Mouse (Mus musculus) thymus, postnatal 14 days (tissue): ENCODE measurements around the gene Wscd1.

Source experiments
- DNase-seq: peaks from one replicate; pipeline ENCODE4 v3.0.0; 2021

Wscd1 gene

DNA sequence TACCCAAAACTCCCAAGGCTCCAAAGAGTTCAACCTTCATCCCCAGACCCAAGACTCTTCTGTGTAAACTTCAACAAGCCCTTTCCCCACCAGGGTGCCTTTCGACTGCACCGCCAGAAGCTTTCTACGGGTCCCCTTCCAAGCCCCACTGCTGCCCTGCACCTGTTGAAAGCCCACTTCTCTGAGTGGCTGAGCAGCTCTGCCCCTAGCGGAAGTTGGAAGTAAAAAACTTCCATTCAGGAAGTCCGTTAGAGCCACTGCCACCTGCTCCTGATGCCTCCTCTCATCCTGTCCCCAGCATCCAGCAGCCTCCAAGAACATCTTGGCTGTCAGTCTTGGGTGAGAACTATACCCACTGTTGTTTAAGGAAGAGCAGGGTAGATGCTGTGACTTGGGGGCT is at the start of gene Wscd1:
TSS of gene Wscd1 (plus strand) at position 250 of the 400 bp plus-strand sequence.
- DNase-seq: peak; percentile 82

DNA sequence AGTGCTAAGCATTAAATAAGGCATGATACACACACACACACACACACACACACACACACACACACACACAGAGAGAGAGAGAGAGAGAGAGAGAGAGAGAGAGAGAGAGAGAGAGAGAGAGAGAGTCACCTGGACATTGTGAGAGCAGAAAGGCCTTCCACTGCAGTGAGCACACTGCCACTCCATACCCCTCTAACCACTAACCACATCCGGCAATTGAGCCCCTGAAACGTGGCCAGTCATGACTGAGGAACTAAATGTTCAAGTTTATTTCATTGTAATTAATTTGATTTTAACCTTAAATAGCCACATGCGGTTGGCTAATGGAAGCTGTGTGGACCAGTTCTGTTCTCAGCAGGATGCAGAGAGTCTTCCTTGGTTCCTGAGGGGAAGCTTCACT is 21.7 kb upstream of the Wscd1 start:
- DNase-seq: peak; percentile 46

DNA sequence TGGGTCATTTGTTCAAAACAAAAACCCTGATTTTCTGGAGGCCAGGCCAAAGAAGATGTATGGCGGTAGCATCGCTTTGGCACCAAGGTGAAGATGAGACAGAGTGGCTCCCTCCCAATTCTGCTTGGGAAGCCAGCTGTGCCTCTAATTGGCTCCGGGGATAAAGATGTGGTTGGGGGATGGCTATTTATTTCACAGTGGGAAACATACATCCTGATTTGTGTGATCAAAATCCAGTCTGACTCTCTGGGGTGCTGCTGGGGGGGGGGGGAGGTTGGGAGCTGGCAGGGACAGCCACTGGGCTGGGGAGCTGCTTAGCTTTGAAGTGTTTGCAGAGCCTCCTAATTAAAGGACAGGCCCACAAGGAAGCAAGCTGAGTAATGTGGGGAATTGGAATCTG is 20.4 kb upstream of the Wscd1 start:
- no peak for DNase-seq

DNA sequence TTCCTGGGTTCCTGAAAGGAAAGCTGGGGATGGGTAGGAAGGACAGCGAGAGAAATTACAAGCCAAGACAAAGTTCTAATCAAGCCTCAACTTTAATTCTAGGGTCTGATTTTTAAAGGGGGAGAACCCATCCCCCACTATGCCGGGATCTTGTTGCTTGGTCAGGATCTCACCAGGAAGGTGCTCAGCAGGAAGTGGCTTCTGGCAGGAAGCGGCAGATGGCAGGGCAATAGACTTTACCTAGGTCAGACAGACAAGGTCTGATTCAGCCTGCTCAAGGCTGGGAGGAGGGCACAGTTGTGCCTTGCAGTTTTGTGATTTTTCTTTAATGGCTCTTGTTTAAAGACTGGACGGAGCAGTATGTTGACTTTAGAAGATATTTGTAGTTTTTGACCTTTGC is 15.9 kb upstream of the Wscd1 start:
- peak; percentile 59 for DNase-seq

DNA sequence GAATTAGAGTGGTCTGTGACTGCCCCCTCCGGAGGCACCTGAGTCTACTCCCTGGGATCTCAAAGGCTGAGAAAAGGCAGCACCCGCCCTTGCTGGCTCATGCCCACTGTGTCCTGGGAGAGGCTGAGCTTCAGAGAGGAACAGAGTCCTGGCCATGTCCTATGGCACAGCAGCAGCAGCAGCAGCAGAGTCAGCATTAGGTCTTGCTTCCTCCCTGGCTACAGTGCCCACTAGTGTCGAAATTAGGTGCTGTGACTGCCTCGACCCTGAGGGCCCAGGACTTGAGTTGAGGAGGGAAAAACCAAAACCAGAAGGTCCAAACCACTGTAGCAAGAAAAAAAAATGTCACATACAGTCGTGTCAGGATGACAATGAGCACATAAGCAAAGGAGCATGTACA is 12.6 kb upstream of the Wscd1 start:
- peak; percentile 61 for DNase-seq

DNA sequence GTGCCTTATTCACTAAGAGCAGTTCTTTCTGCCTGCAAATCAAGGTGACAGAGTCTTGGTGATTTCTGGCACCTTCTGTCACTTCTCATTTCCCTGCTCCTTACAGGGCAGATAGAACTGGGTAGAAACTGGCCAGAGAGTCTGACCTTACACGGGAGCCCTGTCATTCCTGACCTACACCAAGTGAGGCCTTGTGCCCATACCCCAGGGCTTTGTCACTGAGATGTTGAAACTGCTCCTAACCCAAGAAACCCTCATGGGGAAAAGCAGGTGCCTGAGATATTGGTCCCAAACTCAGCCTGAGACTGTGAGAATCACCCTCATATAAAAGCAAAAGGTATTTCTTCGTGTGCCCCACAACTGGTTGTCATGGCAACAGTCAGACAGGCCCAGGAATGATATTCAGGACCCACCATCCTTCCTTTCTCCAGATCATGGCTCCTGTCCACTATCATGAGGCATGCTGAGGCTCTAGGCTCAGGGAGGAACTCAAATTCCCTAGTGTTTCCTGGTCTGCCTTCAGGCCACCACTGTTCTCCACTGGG is 11.1 kb upstream of the Wscd1 start:
- DNase-seq: no peak

DNA sequence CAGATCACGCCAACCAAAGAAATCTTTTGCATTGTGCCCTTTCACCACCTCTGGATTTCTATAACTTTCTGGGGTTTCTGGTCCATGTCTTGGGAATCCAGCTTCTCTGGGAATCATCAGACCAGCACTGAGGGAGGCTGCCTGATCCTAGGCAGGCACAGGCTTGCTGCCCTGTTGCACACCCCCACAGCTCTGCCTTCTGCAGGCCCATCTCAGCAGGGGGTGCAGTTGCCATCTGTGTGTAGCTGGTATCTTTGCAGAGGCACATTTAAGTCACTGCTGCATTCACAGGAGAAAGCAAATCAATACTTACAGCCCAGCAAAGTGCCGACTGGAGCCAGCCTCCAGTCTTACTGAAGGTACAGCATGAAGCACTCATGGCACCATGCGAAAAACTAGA is 3.8 kb upstream of the Wscd1 start:
- no peak for DNase-seq

DNA sequence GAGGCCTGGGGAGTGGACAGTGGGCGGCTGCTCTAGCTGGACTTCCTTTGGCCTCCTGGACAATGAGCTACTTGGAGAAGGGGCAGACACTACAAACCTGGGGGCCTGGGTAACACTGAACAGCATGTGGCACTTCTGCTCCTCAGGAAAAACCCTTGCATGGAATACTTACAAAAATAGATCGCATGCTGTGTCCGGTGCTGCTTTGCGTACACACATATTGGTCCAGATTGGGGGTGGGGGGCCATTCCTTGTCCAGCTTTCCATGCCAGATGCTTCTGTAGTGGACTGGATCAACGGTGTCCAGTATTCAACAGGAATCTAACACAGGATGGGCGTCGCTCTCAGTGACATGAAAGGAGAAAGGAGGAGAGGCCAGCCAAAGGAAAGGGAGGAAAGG is 2.0 kb upstream of the Wscd1 start:
- no peak for DNase-seq

DNA sequence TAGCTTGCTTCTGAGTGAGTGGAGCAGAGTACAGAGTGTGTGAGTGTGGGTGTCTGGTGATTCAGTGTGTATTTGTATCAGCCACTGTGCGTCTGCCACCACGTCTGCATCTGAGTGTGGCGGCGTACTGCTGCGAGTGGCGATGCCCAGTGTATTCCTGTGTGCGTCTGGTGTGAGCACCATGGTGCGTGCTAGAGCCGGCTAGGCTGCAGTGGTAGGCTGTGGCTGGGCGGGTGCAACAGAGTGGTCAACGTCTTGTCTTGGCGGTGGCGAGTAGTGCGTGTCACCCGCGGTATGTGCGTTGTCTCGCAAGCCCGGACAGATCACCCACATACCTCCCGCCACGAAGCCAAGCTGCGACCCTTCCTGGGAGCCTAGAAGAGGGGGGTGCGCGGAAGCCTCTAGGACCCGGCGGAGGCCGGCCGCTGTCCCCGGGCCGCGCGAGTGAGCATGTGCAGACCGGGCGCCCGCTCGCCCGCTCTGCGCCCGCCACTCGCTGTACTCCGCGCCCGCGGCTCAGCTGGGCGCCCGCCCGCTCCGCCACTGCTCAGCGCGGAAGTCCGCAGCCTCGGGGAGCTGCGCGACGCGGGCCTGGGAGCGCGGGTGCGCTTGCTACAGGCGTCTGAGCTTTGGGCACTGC is 934 bp downstream of the Wscd1 start:
- peak; percentile 76 for DNase-seq

DNA sequence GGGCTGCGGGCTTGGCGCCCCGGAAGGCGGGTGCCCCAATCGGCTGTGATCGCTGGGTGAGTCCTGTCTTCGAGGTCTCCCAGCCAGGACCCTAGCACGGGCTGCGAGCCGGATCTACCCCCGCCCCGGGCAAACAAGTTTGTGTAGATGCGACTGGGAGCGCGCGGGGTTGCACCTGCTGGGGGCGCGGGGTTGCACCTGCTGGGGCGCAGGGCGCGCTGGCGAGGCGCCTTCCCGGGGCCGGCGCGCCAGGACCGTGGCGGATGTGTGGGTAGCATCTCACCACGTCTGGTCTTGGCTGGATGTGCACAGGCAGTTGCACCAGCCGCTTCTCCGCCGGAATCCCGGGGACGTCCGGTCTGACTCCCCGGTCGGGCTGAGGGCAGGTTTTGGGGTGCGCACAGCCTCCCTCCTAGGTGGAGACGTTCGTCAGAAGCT is 1.5 kb downstream of the Wscd1 start:
- DNase-seq: peak; percentile 89

DNA sequence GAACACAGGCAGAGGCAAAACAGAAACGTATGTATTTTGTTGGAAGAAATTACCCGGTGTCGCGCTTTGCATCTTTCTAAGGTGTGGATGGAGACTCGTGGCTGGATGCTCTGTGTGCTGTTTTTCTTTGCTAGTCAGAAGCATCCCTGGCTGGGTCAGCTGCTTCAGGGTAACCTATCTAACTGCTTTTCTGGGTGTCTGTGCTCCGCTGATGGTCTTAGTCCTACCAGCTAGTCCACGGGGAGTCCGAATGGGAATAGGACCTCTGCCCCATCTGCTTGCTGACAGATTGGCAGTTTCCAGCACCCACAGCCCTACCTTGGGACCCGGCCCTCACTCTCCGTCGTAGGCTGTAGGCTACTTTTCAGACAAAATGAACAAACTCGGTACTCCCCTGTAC is 2.0 kb downstream of the Wscd1 start:
- no peak for DNase-seq

DNA sequence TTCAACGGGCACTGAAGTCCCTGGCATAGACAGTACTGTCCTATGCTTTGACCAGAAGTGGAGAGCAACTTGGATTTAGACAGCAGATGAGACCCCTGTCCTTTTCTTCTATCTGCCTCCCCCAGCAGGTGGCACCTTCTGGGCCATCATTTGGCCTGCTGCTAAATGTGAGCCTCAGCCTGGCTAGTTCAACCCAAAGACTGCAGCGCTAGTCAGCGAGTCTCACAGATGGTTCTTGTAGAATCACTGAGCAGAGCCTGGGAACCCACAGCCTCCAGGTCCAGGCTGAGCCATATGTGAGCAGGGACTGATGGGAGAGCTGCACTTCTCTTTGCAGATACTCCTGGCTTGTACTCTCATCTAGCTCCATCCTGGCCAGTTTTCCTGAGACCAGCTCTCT is 2.9 kb downstream of the Wscd1 start:
- no peak for DNase-seq

DNA sequence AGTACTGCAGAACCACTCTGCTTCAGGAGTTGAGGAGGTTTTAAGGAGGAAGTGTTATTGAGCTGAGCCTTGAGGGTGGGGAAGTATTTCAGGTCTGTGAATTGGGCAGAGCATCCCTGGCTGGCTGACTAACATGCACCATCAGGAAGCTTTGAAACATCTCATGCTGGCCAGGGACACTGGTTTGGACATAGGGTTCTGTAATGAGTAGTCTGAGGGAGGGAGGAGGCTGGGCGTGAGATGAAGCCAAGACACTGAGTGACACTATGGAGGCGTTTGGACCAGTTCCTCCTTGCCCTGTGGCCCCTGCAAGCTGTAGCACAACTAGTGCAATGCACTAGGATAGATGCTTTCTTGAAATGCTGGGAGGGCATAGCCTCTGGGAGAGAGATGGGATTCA is 5.4 kb downstream of the Wscd1 start:
- DNase-seq: no peak

DNA sequence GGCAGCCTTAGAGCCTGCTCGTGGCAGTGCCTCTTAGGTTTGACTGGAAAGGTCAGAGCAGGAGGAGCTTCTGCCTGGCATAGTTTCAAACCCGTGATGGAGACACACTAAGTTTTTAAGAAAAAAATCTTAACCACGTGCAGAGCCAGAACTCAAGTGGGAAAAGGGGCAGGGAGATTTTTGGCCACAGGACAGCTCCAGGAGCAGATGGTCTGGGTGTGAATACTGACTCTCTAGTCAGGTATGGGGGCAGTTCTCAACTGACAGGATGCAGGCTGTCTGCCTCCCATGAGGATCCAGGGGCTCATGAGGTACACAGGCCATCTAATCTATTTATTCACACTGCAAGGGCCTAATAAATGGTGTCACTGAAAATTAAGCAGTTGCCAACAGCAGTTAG is 6.6 kb downstream of the Wscd1 start:
- DNase-seq: no peak

DNA sequence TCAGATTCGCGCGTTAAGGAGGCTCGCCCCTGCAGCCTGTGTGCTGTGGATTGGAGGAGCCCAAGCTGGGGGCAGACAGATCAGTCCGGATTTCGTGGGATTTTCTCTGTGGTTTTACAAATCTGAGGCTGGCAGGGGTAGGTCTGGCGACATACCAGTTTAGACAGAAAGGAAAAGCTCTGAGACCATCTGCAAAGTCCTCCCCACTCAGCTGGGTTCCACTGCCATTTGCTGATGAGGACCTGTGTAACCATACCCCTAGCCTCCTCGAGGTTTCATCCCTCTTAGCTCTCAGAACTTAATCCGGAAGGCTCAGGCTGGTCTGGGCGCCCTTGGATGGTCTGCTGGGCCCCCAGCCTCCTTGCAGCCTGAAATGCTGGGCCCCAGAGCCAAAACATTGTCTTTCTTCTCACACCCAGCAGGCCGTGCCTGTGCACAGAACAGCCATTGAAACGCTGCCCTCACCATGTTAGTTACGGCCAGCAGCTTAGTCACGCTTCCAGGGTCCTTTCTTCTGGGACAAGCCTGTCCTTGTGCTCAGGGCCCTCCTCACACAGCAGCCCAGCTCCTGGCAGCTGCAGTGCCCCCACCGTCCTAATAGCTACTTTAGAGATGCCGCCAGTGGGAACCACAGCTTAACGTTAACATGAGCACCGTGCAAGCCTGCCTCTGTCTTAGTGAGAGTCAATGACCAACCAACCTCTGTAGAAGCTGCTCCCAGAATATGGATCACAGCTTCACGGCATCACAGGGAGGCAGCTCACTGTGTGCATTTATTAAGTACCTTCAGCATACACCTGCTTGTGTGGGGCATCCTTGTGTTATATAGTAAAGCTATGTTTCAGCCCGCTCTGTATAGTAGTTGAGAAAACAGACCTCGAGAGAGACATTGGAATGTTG is 8.7 kb downstream of the Wscd1 start:
- no peak for DNase-seq

DNA sequence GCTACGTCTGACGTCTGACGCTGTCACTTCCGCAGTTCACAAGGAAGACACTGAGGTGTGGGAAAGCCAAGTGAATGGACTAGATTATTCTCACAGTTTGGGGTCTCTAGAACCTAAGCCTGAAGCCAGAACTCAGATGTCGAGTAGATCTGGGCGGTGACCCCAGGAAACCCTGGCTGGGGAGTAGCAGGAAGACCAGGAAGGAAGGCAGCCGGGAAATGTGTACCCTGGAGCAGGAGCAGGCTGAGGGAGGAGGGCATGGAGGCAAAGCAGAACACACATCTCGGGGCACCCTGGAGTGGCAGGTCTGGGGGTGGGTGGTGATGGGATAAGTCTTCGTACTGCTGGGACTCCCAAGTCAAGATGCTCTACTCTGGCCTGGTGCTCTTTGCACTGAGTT is 11.3 kb downstream of the Wscd1 start:
- no peak for DNase-seq

DNA sequence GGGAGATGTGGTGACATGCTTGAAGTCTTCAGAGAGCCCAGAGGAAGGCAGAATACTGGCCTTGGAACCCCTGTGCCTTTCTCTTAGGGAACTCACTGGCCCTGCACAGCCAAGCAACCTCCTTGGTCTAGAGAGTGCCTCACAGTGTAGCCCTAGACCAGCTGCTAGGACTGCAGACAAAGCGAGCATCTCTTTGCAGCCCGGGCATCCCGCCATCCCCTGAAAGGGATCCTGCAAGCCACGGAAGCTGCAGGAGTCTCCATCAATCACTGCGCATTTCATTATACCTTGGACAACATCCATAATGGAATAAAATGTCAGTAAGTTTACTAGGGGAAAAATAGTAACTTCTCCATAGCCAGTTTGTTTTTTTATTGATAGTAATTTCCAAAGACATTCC is 13.4 kb downstream of the Wscd1 start:
- no peak for DNase-seq

DNA sequence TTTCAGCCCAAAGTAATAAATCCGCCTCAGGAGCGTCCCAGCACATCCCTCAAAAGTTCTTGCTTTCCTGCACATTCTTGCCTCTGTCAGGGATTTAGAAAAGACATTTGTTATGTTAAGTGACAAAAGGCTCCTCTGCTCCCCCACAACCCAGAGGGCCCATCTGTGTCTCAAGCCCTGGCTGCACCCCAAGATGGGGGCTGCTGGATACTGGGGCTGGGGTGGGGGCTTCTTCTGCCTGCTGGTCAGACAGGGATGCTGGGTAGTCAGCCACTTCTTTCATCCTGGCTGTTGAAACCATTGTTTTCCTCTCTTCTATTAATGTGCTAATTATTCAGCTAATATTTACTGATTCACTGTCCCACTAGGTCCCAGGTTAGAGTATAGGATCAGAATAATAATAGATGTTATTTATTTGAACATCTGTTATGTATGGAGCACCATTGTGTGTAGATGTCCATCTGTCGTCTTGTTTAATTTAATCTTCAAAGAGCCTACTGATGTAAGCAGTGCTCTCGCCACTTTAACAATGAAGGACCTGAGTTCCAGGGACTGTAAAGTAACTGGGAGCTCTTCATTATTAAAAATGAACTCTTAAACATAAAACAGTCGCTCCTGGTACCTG is 14.0 kb downstream of the Wscd1 start:
- no peak for DNase-seq

DNA sequence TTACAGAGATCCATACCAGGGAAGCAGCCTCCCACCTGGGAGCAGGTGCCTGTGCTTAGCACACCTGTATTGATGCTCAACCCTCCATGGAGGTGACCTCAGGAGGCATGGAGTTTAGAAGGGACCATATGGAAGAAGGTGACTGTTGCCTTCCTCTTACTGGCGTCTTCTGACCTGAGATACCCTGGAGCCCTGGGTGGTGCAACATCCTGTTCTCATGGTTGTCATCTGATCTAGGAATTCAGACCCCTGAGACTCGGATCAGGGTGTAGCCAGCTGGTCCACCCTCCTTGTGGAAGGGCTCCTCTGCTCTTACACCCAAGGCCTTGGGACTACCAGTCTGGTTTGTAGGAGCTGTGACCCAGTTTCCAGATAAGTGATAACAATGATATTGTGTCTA is 15.0 kb downstream of the Wscd1 start:
- DNase-seq: no peak

DNA sequence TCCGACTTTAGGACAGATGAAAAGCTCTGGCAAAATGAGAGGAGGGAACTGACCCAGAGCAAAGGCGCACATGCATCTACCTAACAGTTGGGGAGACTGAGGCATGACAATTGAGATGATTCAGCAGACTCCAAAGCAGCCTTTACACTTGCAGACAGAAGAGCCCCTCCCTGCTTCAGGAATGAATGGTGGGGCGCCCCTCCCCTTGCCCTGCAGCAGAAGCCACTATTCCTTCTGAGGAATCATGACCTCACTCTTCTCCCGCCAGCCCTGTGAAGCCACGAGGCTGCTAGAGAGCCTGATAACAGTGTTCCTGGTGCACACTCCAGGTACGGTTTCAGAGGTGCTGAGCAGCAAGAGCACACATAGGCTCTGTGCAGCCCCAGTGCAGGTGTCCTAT is 15.6 kb downstream of the Wscd1 start:
- no peak for DNase-seq

DNA sequence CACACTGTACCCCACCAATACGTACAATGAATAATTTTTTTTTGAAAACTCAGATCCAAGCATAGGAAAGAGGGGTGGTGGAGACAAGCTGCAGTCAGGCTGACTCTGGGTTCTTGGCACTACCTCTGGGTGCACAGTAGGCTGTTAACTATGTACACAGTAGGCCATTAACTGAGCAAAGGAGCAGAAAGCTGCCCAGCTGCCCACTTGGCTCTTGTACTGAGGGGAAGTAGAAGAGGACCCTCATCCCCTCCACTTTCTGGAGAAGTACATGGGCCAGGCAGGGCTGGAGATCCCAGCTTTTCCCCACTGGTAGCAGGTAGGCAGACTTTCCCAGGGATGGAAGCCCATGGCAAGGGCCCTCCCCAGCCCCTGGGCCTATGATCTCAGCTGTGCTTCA is 16.7 kb downstream of the Wscd1 start:
- DNase-seq: no peak

DNA sequence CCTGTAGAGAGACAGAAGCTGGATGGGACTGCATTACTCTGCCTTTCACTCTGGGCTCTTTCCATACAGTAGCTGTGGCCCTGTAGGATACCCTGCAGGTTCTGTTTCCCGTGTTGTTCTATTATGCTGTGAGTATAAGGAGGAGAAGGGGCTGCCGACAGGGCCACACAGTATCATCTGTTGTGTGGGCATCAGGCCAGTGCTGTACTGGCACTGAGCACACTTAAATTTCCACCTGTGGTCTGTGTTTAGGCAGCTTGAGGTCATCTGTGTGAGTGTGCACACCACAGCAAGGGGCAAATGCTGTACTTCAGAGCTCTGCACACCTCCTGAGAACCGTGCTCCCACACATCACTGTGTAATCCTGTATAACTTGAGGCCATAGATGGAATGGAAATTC is 18.0 kb downstream of the Wscd1 start:
- DNase-seq: no peak

DNA sequence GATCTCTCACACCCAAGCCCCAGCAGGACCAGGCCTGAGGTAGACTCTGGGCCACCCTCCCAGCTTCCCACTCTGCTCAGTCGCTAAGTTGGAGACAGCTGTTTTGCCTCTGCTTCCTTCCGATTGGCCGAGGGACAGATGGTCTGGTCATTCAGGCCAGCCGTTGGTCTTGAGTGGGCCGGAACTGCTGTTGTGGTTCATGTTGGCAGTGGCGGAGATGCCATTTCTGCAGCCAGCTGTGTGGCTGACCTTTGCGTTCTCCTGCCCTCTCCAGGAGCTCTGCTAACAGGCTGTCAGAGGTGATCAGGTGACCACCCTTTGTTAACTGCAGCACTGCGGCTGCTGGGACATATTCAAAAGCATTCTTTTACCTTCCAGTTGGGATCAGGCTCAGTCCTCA is 20.0 kb downstream of the Wscd1 start:
- no peak for DNase-seq

DNA sequence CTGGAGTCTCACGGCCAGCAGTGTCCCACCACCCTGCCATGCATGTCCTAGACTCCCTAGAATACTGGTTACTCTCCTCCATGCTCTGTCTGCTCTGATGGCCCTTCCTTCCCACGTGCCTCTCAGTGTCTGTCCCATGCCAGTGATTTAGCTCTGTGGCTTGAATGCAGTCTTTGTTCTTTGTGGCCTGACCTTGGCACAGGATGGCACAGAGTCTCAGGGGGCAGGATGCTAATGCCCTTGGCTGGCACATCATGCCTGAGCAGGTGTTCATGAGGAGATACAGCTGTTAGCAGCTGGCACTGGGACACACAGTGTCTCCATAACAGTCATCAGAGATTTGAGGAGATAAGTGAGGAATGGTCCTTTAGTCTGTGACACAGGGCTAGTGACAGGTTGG is 20.8 kb downstream of the Wscd1 start:
- no peak for DNase-seq
